Mouse (Mus musculus): ENCODE measurements around the gene Fignl2. TPM values are rescaled to one million over a fixed set of nuclear protein-coding genes. Genes with fewer than 3 reads are reported as not detected.

Fignl2 gene
- total and polyA plus RNA-seq, 3 experiments: not detected

DNA sequence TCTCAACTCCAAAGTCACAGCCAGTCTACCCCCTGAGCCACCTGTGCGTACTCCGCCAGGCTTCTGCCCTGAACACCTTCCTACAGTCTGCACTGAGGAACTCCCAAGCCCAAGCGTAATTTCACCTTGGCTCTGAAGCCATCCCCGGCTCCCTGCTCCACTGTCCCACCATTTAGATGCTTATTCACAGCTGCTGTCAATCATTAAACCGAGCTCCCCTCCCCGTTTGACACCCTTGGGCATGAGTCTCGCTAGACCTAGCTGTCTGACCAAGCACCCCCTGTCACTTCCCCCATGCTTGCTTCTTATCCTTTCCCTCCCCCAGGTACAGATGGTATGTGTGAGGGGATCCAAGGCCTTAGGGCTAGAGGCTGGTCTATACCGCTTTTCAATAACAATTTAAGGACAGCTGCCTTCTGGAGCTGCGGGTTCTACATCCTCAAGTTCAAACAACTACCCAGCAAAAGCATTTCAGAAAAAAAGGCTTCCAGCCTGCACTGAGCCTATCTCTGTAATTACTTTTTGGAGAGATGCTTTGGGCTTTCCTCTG is 8.7 kb downstream of the Fignl2 start:
- Histone ChIP-seq H3K27me3 (replicated peaks) (peaks cover 91% of the 10 kb centered on the region), H3K4me1 (ENCODE audit: control insufficient read depth in 1 of 2, insufficient read depth in 2 of 2) (no peaks in the 10 kb centered on the region), H3K9ac (ENCODE audit: insufficient read depth, low read depth) (no peak overlapping the region), H3K9me3 (replicated peaks; ENCODE audit: low read length) (no peaks in the 10 kb centered on the region), H3K4me2 (ENCODE audit: insufficient read depth, low read depth, poor library complexity, severe bottlenecking) (no peak overlapping the region), H3K36me3 (replicated peaks in 1 of 2; ENCODE audit: control insufficient read depth in 1 of 2, insufficient read depth in 1 of 2, low read length in 1 of 2) (no peaks in the 10 kb centered on the region), H3K4me3 (replicated peaks in 1 of 3; ENCODE audit: low read depth in 2 of 3, low read length in 2 of 3, poor library complexity in 1 of 3) (no peak overlapping the region), H3K79me2 (replicated peaks; ENCODE audit: control insufficient read depth, extremely low read depth, insufficient read depth, poor library complexity, severe bottlenecking) (no peaks in the 10 kb centered on the region), H3K27ac (ENCODE audit: insufficient read depth, low read depth) (no peak overlapping the region)
- TF ChIP-seq ETS1 (conservative IDR thresholded peaks at IDR 0.05; ENCODE audit: low read depth, low read length) (no peak), IRF4 (IDR thresholded peaks at IDR 0.05; ENCODE audit: low read depth, low read length) (no peak), NELFE (IDR thresholded peaks at IDR 0.05; ENCODE audit: low read depth, low read length) (no peak), KAT2A (IDR thresholded peaks at IDR 0.05; ENCODE audit: insufficient replicate concordance, low read length) (no peak), JUND (conservative IDR thresholded peaks at IDR 0.05; ENCODE audit: low read depth, low read length) (no peak), POLR2A (IDR thresholded peaks at IDR 0.05; ENCODE audit: low read depth, low read length) (no peak), USF1 (IDR thresholded peaks at IDR 0.05; ENCODE audit: low read depth, low read length) (no peak), TBP (conservative IDR thresholded peaks at IDR 0.05; ENCODE audit: low read depth, low read length) (no peak), CTCF (conservative IDR thresholded peaks at IDR 0.05 in 1 of 2, IDR thresholded peaks at IDR 0.05 in 1 of 2; ENCODE audit: low read depth in 2 of 2, low read length in 2 of 2) (no peak), ELF1 (IDR thresholded peaks at IDR 0.05; ENCODE audit: low read depth, low read length) (no peak), HCFC1 (IDR thresholded peaks at IDR 0.05; ENCODE audit: low read depth, low read length) (no peak), MAFK (IDR thresholded peaks at IDR 0.05; ENCODE audit: insufficient replicate concordance, low read length) (no peak), MEF2A (IDR thresholded peaks at IDR 0.05; ENCODE audit: borderline replicate concordance, low read depth, low read length) (no peak), E2F4 (IDR thresholded peaks at IDR 0.05; ENCODE audit: insufficient replicate concordance, low read depth, low read length) (no peak), CHD2 (IDR thresholded peaks at IDR 0.05; ENCODE audit: low read length) (no peak)
- dilution Hi-C loops (cut with MboI; ENCODE audit: extremely low pct_ligation_motif_present, extremely low pct_unique_long_range_greater_than_20kb, low sequenced_read_pairs): no loop called here
- DNase-seq (ENCODE audit: extremely low read depth): no peak
- in situ Hi-C loops (cut with MboI; ENCODE audit: low pct_ligation_motif_present, low pct_unique_long_range_greater_than_20kb, low sequenced_read_pairs): no loop called here

DNA sequence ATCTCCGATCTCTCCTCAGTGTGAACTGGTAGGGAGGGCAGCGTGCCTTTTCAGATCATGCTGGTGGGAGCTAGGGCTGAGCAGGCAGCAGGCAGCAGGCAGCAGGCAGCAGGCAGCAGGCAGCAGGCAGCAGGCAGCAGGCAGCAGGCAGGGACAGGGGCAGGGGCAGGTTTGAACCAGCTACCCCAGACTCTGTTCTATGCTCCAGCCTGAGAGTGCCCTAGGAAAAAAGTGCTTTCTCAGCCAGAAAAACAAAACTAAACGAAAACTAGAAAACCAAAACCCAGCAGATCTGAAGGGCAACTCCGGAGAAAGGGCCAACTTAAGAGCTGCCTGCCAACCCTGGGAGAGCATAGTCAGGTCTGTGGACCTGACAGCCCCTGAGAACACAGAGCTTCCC is 9.7 kb downstream of the Fignl2 start:
- in situ Hi-C loops (cut with MboI; ENCODE audit: low pct_ligation_motif_present, low pct_unique_long_range_greater_than_20kb, low sequenced_read_pairs) (no loop called here), dilution Hi-C loops (cut with MboI; ENCODE audit: extremely low pct_ligation_motif_present, extremely low pct_unique_long_range_greater_than_20kb, low sequenced_read_pairs) (no loop called here)
- H3K9me3 ChIP-seq (replicated peaks; ENCODE audit: low read length): no peaks in the 10 kb centered on the region
- H3K27ac ChIP-seq (ENCODE audit: insufficient read depth, low read depth): no peak overlapping the region
- no peaks in the 10 kb centered on the region; a peak in 1 of 4 replicates for H3K4me1 ChIP-seq (ENCODE audit: control insufficient read depth in 1 of 2, insufficient read depth in 2 of 2)
- H3K36me3 ChIP-seq (replicated peaks in 1 of 2; ENCODE audit: control insufficient read depth in 1 of 2, insufficient read depth in 1 of 2, low read length in 1 of 2): no peaks in the 10 kb centered on the region
- no peaks in the 10 kb centered on the region for H3K79me2 ChIP-seq (replicated peaks; ENCODE audit: control insufficient read depth, extremely low read depth, insufficient read depth, poor library complexity, severe bottlenecking)
- no peak overlapping the region for H3K4me2 ChIP-seq (ENCODE audit: insufficient read depth, low read depth, poor library complexity, severe bottlenecking)
- no peak for DNase-seq (ENCODE audit: extremely low read depth)
- H3K9ac ChIP-seq (ENCODE audit: insufficient read depth, low read depth): no peak overlapping the region
- no peak overlapping the region for H3K4me3 ChIP-seq (replicated peaks in 1 of 3; ENCODE audit: low read depth in 2 of 3, low read length in 2 of 3, poor library complexity in 1 of 3)
- H3K27me3 ChIP-seq (replicated peaks): peaks cover 84% of the 10 kb centered on the region
- TF ChIP-seq SMC3 (IDR thresholded peaks at IDR 0.05; ENCODE audit: low read depth, low read length) (no peak), MAFK (IDR thresholded peaks at IDR 0.05; ENCODE audit: insufficient replicate concordance, low read length) (no peak), CHD1 (IDR thresholded peaks at IDR 0.05; ENCODE audit: low read depth, low read length) (no peak), POLR2AphosphoS2 (IDR thresholded peaks at IDR 0.05; ENCODE audit: low read depth, low read length) (no peak), GABPA (IDR thresholded peaks at IDR 0.05; ENCODE audit: insufficient replicate concordance, low read depth, low read length) (no peak), MYC (IDR thresholded peaks at IDR 0.05; ENCODE audit: low read depth, low read length) (no peak), RCOR1 (conservative IDR thresholded peaks at IDR 0.05; ENCODE audit: low read depth, low read length) (no peak), POLR2A (IDR thresholded peaks at IDR 0.05; ENCODE audit: low read depth, low read length) (no peak)
